Mouse (Mus musculus) monocyte, adult 59 days (primary cell): ENCODE results near the gene Snap29. TPM values are rescaled to one million over a fixed set of nuclear protein-coding genes. Genes with fewer than 3 reads are reported as not detected.

Experiments used
- total RNA-seq, 2 experiments: library from RNA; stranded (reverse); gene quantifications; one replicate each; pipeline ENCODE4 v1.2.4; 2023

The Snap29 gene
- total RNA-seq, result 10 to 100 TPM; 30.4 to 34.7 TPM

GRCm38 (mm10) chr16:17405736-17406443 lies at the start of gene Snap29, which contains the start of gene Pi4ka:
Gene Snap29 (plus strand): TSS chr16:17405986.
Gene Pi4ka (minus strand): TSS chr16:17406314.

GRCm38 (mm10) chr16:17451541-17452372 lies 46.0 kb downstream of the Snap29 start, which contains the start of gene Crkl:
Gene Crkl (plus strand): TSS chr16:17451987.

Other genes starting within 250 kb of the Snap29 start
- 100 to 1,000 TPM; 179 to 186 TPM for gene Ube2l3, start 203.3 kb upstream of the Snap29 start, total RNA-seq
- under 1 TPM; 0.18 to 0.21 TPM for gene Rimbp3, start 197.4 kb upstream of the Snap29 start, total RNA-seq
- gene Hic2, start 172.4 kb upstream of the Snap29 start, total RNA-seq, result 1 to 10 TPM; 4.0 to 6.4 TPM
- gene Tmem191c, start 129.9 kb upstream of the Snap29 start, total RNA-seq, result 1 to 10 TPM; 7.9 to 9.5 TPM
- gene Serpind1, start 74.6 kb upstream of the Snap29 start, total RNA-seq, result not detected
- gene Pi4ka, start 328 bp downstream of the Snap29 start, total RNA-seq, result 10 to 100 TPM; 71.9 to 82.1 TPM
- gene Crkl, start 46.0 kb downstream of the Snap29 start, total RNA-seq, result 10 to 100 TPM; 37.9 to 38.1 TPM
- not detected for gene Aifm3, start 83.6 kb downstream of the Snap29 start, total RNA-seq
- 10 to 100 TPM; 45.3 to 51.2 TPM for gene Lztr1, start 102.7 kb downstream of the Snap29 start, total RNA-seq
- gene Thap7, start 125.2 kb downstream of the Snap29 start, total RNA-seq, result 10 to 100 TPM; 28.6 to 30.6 TPM
- not detected for gene Lrrc74b, start 155.3 kb downstream of the Snap29 start, total RNA-seq
- gene P2rx6, start 155.9 kb downstream of the Snap29 start, total RNA-seq, result not detected
- gene Slc7a4, start 177.2 kb downstream of the Snap29 start, total RNA-seq, result under 1 TPM; 0.50 to 0.64 TPM
- 10 to 100 TPM; 23.7 to 25.1 TPM for gene Smpd4, start 213.4 kb downstream of the Snap29 start, total RNA-seq
- 1 to 10 TPM in 1 of 2 experiments, not detected in 1; 1.9 TPM for gene Ccdc74a, start 240.5 kb downstream of the Snap29 start, total RNA-seq